Mouse (Mus musculus): ENCODE measurements around the gene Htr1d. TPM values are rescaled to one million over a fixed set of nuclear protein-coding genes. Genes with fewer than 3 reads are reported as not detected.

Htr1d gene
- total RNA-seq, 2 experiments from 2014 or later: not detected

DNA sequence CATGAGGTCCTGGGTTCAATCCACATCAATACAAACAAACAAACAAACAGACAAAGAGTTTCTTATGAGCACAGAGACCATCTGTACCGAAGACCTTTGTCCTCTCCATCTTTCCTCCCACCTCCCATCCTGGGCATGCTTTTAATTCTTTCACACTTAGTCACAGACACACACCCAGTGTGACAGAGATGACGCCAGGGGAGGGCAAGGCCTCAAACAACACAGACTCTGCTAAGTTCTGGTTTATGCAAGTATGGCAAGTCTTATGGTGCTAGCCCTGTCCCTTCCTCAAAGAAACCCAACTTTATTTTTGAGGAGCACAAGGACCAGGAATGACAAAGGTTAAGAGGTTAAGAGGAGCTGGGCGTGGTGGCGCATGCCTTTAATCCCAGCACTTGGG lies 26.9 kb downstream of the Htr1d start:
- intact Hi-C loops (cut with DNase I): loop anchor here (5.0 kb wide), 1 partner anchor 78 kb away; no protein-coding TSS in a partner anchor
- DNase-seq: no peak

DNA sequence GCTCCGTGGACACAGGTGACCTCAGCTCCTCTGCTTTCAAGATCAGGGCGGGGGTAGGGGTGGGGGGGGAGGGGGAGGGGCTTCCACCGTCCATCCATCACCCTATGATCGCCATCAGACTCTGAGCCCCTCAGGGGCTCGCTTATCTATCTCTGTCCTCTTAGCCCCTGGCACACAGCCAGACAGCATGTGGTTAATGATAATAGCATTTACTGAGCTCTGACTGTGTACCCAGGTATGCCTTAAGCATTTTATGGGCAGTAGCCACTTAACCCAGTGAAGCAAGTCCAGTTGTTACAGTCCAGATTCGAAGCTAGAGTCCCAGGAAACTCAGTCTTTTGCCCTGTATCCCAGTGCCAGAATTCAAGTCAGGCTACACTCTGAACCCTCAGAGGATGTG lies 28.2 kb downstream of the Htr1d start:
- DNase-seq: no peak
- intact Hi-C loops (cut with DNase I): loop anchor here (5.0 kb wide), 1 partner anchor 79 kb away; no protein-coding TSS in a partner anchor

DNA sequence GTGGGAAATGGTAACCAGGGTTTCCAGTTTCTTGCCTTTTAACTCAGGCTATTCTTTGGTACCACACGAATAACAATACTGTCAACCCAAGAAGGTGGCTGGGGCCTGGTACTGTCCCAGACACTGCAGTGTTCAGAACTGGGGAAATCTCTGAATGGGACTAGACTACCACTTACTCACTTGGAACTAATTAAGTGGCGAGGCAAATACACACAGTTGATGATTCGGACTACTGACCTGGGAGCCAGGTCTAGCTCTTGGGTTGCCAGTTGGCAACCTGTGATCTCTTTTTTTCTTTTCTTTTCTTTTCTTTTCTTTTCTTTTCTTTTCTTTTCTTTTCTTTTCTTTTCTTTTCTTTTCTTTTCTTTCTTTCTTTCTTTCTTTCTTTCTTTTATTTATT lies 29.0 kb downstream of the Htr1d start:
- no peak for DNase-seq
- intact Hi-C loops (cut with DNase I): loop anchor here (5.0 kb wide), 1 partner anchor 80 kb away; no protein-coding TSS in a partner anchor

DNA sequence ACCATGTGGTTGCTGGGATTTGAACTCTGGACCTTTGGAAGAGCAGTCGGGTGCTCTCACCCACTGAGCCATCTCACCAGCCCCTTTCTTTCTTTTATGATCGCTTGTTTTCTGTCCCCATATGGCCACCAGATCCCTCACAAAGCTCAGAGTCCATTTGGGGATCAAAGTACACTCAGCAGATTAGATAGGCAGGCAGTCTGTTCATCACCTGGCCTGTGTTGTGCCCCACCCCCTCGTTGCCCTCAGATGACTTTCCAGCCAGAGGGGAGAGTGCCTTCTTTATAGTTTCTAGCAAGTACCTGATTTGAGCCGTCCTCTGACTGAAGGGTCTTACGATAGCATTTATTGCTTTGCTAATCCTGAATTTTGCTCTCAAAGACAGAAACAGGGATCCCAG lies 29.5 kb downstream of the Htr1d start:
- no peak for DNase-seq
- intact Hi-C loops (cut with DNase I): loop anchor here (5.0 kb wide), 1 partner anchor 80 kb away; no protein-coding TSS in a partner anchor

DNA sequence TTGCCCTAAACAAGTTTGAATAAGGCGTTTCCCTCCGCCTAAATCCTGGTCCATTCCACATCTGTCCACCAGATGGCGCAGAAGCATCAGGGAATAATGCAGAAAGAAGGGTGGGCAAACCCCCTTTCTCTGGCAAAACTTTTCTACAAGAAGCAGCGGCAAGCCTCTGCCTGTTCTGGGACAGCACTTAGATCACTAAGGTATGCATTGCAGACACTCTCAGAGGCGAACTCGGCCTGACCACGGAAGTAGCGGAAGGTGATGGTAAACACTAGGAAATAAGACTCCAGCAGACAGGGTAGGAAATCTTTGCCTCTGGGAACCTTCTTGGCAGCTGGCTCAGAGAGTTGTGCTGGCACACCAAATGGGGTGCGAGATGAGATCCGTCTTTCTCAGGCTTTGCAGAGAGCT lies 31.5 kb downstream of the Htr1d start:
- peak; percentile 87 to 89 for DNase-seq
- intact Hi-C loops (cut with DNase I): loop anchor here (1.0 to 5.0 kb wide), 3 partner anchors 71 to 166 kb away; no protein-coding TSS in a partner anchor

DNA sequence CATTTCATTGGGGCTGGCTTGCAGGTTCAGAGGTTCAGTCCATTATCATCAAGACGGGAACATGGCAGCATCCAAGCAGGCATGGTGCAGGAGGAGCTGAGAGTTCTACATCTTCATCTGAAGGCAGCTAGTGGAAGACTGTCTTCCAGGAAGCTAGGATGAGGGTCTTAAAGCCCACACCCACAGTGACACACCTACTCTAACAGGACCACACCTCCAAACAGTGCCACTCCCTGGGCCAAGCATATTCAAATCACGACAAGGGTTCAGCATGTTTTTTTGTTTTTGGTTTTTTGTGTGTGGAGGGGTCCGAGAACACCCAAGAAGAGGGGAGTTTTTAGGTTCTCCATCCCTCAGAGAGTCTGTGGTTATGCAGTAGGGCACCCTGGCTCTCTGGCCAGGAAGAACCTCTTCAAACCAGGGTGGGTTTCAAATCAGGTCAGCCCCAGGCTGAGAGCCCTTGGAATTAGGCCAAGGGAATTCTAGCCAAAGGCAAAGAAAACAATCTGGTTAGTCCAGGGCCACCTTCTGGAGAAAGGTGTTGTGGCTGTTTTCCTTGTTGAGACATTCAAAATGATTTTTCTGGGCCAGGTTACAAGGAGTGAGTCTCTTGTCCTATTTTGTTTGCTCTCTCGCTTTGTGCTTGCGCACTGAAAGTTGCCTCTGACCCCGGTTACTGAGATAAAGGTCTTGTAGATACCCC lies 33.3 kb downstream of the Htr1d start:
- intact Hi-C loops (cut with DNase I): no loop called here
- no peak for DNase-seq

DNA sequence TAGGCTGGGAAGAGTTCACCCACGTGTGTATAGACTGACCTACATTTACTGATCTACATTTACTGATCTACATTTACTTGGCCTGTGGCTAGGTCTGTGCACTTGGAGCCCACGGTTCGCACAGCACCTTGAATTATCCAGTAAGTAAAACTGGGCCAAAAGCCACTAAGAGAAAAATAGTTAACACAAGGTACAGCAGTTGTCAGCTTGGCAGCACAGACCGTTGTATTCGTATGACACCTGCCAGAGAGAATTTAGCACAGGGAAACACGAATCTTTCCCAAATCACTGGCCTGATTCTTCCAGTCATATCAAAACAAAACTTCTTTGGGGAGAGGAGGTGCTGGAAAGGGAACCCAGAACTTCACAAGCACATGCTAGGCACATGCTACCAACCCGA lies 35.0 kb downstream of the Htr1d start:
- no peak for DNase-seq
- intact Hi-C loops (cut with DNase I): no loop called here

DNA sequence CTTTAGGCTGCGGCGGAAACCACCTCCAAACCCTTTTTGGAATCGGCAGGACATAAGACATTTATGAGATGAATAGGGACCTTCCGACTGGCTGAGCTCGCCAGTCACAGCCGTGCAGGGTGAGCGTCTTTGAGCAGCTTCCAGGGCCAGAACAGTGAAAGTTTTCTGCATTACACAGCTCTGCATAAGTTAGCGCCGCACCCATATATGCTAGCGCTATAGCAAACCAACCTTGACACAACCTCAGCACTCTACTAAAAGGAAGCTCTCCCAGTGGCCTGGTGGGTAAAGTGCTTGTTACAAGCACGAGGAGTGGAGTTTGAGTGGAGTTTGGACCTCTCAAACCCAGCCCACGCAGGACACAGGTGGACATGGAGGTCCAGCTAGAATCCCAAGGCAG lies 35.9 kb downstream of the Htr1d start:
- no peak for DNase-seq
- intact Hi-C loops (cut with DNase I): no loop called here

DNA sequence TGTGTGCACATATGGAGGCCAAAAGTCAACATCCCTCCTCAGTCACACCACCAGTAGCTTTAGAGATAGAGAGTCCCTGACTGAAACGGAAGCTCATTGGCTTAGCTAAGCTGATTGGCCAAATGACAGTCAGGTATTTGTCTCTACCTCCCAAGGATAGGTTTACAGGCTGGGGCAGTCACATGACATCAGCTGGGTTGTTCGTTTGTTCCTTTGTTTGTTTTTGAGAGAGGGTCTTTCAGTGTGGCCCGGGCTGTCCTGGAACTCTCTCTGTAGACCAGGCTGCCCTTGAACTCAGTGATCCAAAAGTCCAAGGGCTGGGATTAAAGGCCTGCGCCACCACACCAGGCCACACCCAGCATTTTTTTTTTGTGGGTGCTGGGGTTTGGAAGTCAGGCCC lies 37.9 kb downstream of the Htr1d start:
- no peak for DNase-seq
- intact Hi-C loops (cut with DNase I): loop anchor here (5.0 kb wide), 1 partner anchor 141 kb away; the partner anchor contains the start of gene Kdm1a

- intact Hi-C loops (cut with DNase I): loop anchor here (5.0 kb wide), 1 partner anchor 141 kb away; the partner anchor contains the start of gene Kdm1a
- DNase-seq: no peak
Measured at GRCm38 (mm10) chr4:136461761-136462085, 38.4 kb downstream of the Htr1d start.

DNA sequence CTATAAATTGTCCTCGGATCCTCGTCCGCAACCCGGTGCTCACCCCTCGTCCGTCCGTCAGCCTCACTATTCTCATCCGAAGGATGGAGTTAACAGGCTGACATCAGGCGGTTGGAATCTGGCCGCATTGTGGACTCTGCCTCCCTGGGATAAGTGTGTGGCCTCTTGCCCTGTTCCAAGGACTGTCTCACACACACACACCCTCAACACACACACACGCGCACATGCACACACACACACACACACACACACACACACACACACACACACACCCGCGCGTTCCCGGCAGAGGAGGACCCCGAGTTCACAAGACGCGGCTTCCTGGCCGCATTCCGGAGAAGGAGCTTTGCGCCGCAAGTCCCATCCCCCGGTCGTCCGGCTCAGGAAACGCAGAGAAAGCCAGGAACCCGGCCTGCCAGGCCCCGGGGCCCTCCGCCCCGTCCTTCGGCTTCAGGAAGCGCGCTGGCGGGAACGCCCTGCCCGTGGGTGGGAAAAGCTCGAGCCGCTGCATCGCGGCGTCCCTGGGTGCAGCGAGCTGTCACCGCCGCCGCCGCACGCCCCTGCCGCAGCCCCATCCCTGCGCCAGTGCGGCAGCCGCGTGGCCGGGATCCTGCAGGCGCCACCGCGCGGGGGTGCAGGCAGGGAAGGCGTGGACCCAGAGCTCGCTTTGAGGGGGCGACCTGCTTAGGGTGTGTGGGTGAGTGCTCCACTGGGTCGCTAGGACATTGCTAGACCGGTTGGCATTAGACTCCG lies 38.9 kb downstream of the Htr1d start, which contains the start of gene 6030445D17Rik:
6030445D17Rik (plus strand) TSS at position 165 of the 753 bp plus-strand sequence.
- intact Hi-C loops (cut with DNase I): loop anchor here (5.0 kb wide), 1 partner anchor 140 kb away; the partner anchor contains the start of gene Kdm1a
- DNase-seq: peak; percentile 83 to 87

GRCm38 (mm10) chr4:136462839-136463178 lies 39.5 kb downstream of the Htr1d start:
- no peak for DNase-seq
- intact Hi-C loops (cut with DNase I): loop anchor here (5.0 kb wide), 1 partner anchor 139 kb away; the partner anchor contains the start of gene Kdm1a

DNA sequence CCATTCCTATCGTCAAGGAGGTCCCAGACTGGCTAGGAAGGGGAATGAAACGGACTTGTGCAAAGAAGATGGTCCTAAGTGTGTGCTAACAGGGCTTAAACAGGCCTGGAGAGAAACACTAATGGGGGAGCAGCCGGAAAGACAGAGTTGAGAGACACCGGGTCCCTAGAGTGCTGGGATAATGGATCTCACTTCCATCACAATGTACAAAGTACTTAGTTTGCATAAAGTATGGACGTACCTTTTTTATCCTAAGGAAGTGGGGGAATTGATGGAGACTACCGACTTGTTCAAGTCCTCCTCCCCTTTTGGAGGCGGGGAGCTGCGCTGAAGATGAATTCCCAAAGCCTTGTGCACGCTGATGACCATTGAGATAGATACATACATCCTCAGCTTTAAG lies 40.1 kb downstream of the Htr1d start:
- no peak for DNase-seq
- intact Hi-C loops (cut with DNase I): loop anchor here (5.0 kb wide), 1 partner anchor 139 kb away; the partner anchor contains the start of gene Kdm1a

- intact Hi-C loops (cut with DNase I): no loop called here
- peak; percentile 30 to 47 for DNase-seq
Measured at GRCm38 (mm10) chr4:136466226-136466625, 42.9 kb downstream of the Htr1d start.

DNA sequence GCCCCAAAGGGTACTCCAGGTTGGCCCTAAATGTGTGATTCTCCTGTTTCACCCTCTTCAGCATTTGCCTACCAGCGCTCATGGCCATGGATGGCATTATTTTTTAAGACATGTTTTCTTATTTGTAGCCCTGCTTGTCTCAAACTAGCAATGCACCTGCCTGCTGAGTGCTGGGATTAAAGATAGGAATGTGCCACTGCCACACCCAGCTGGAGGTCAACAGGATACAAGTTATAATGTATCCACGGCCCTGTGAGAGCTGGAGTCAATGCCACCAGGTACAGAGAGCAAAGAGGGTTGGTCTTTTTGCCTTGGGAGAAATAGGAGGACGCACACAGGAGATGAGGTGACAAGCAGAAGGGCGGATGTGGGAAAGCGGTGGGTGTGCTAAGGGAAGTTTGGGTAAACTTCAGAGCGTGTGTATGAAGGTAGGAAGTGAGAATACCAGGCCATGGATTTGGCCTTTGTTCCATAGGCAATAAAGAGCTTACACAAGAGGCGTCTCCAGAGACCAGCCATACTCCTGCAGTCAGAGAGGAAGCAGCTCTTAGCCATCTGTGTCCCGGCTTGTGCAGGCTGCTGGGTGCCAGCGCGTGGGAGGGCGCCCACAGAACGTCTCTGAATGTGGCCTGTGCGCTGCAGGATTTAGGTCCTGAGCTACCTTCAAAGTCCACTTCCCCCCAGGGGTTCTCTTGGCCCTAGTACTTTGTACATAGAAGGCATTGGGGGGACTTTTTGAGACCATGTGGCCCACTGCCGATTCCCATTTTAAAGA lies 45.4 kb downstream of the Htr1d start:
- intact Hi-C loops (cut with DNase I): no loop called here
- no peak for DNase-seq

DNA sequence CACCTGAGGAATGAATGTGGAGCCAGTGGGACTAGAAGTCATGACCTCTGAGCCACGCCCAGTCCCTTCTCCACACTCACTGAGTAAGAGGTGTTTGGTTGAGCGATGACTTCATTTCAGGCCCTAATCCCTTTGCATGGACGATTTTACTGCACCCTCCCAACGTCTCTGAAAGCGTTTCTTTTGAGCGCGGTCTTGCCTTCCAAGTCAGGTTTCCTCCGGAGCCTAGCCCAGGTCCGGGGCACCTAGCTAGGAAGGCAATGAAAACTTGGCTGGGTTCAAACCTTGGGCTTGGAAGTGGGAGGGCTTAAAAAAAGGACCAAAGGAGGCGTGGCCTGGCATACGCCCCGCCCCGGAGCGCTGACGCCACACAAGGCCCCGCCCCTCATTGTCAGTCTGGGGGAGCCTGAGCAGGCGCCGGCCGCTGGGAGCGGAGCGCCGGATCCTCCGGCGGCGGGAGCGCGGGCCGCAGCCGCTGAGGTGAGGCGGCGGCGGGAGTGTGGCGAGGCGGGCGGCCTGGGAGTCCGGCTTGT lies 46.1 kb downstream of the Htr1d start, which contains the start of gene Luzp1:
Luzp1 (plus strand) TSS at position 391 of the 533 bp plus-strand sequence.
- intact Hi-C loops (cut with DNase I): no loop called here
- DNase-seq: peak; percentile 97

DNA sequence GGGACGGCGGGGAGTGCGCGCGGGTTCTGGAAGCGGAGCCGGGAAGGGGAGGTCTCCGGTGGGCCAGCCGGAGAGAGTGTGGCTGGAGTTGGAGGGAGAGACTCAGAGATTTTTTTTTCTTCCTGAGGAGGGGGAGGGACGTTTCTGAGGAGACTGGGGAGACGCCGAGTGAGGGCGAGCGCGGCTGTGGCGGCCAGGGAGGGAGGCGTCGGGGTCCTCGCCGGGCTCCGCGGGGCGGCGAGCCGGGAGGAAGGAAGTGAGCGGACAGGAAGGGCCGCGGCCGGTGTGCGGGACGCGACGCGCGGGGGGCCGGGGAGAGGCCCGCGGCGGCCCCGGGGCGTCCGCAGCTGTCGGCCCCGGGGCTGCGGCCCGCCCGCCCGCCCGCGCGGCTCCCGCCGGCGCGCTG lies 46.6 kb downstream of the Htr1d start:
- no peak for DNase-seq

GRCm38 (mm10) chr4:136470347-136471071 lies 47.2 kb downstream of the Htr1d start:
- intact Hi-C loops (cut with DNase I): loop anchor here (2.0 to 5.0 kb wide), 2 partner anchors 18 to 57 kb away; no protein-coding TSS in a partner anchor
- DNase-seq: peak; percentile 63 to 76

More for the DNA sequence above, 46.6 kb downstream of the Htr1d start:
- intact Hi-C loops (cut with DNase I): loop anchor here (2.0 to 5.0 kb wide), 2 partner anchors 19 to 57 kb away; no protein-coding TSS in a partner anchor

GRCm38 (mm10) chr4:136476692-136477091 lies 53.4 kb downstream of the Htr1d start:
- intact Hi-C loops (cut with DNase I): no loop called here

More at GRCm38 (mm10) chr4:136476692-136477091, 53.4 kb downstream of the Htr1d start:
- no peak for DNase-seq

Data from heart, postnatal 36 days (tissue).